Mouse (Mus musculus) megakaryocyte, embryonic 14.5 days (primary cell): ENCODE results near the gene Pex5. TPM values are rescaled to one million over a fixed set of nuclear protein-coding genes. Genes with fewer than 3 reads are reported as not detected.
A peak's percentile ranks its signal among the peaks of the same experiment; 100 is the strongest.
"Not testable (repeated sequence)": the region's sequence is repeated elsewhere in the genome, so short reads cannot be mapped to it uniquely, and the experiment has no call there.

Experiments used
- H3K27me3 ChIP-seq: replicated peaks from 2 replicates; pipeline ENCODE3; 2012; ENCODE audit warnings: inconsistent platforms
- H3K36me3 ChIP-seq: replicated peaks from 2 replicates; pipeline ENCODE3; 2012; ENCODE audit warnings: low read length, inconsistent platforms, mixed read lengths
- H3K4me1 ChIP-seq: 2 replicates; pipeline ENCODE4 v1.6.1; 2012; ENCODE audit warnings: inconsistent platforms
- H3K4me3 ChIP-seq: replicated peaks from 2 replicates; pipeline ENCODE3; 2012; ENCODE audit warnings: moderate library complexity, mild to moderate bottlenecking, inconsistent platforms
- H3K9me3 ChIP-seq: 2 replicates; pipeline ENCODE4 v1.6.1; 2012; ENCODE audit warnings: inconsistent platforms
- FLI1 ChIP-seq: IDR thresholded peaks from 2 replicates; pipeline ENCODE4 v1.6.1; 2012; ENCODE audit warnings: low read length, inconsistent platforms, mixed read lengths
- GATA1 ChIP-seq: IDR thresholded peaks from 3 replicates; pipeline ENCODE4 v1.6.1; 2012; ENCODE audit warnings: mixed read lengths, low read length, inconsistent platforms, borderline replicate concordance
- polyA plus RNA-seq: library from polyadenylated mRNA; stranded (reverse); fragments of >175 nt; gene quantifications from 2 replicates; pipeline ENCODE4 v1.2.3, GENCODE M21; 2012; ENCODE audit warnings: low replicate concordance; ENCODE audit not compliant: insufficient read depth

The Pex5 gene
- polyA plus RNA-seq, 1 experiment: 7.5 TPM

DNA sequence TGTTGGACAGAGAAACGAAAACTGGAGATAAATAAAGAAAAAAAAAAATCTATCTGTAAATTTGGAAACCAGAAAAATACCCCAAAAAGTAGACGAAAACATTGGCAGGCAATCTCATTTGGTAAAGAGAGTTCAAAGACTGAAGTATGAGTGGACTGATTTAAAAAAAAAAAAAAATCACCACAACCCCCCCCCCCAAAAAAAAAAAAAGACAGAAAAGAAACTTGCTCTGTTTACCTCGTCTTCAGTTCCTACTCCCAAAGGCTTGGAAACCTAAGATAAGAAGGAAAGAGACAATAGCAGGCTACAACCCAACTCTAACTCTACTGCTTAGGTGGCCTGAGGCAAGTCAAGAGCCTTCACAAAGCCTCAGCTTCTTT is 1.1 kb downstream of the Pex5 start:
- Histone ChIP-seq H3K36me3 (peaks cover 38% of the 10 kb centered on the region), H3K4me1 (peaks cover 26% of the 10 kb centered on the region), H3K4me3 (peak overlapping the region; percentile 99), H3K9me3 (no peaks in the 10 kb centered on the region), H3K27me3 (no peaks in the 10 kb centered on the region)
- TF ChIP-seq FLI1 (no peak), GATA1 (no peak)

DNA sequence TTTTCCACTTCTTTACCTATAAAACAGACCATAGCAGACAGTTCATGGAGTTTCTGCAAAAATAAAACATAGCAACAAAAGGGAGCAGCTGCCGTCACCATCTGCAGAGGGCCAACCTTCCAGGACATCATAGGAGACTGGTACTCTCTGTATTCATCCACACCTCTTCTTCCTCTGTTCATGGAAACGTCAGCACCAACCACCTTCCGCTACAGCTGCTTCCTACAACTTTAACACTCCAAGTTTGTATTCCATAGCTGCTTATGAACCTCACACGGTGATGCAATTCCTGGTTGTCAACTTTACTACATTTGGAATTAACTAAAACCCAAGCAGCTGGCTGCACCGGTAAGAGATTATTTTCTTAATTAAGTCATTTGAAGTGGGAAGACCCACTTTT is 6.5 kb downstream of the Pex5 start:
- no peak overlapping the region for H3K4me3 ChIP-seq
- TF ChIP-seq FLI1 (no peak), GATA1 (no peak)
- no peaks in the 10 kb centered on the region for H3K9me3 ChIP-seq
- H3K4me1 ChIP-seq: peaks cover 6% of the 10 kb centered on the region; the same call in 1 of the 2 replicates
- no peaks in the 10 kb centered on the region for H3K27me3 ChIP-seq
- H3K36me3 ChIP-seq: peaks cover 86% of the 10 kb centered on the region

DNA sequence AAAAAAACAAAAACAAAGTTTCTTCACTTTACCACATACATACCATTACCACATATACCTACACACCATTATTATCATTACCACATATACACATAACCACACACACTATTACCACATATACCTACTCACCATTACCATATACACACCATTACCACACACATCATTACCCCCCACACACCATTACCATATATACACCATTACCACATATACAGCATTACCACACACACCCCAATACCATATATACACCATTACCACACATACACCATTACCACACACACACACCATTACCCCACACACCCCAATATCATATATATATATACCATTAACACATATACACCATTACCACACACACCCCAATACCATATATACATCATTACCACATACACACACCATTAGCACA is 7.7 kb downstream of the Pex5 start:
- H3K36me3 ChIP-seq: peaks cover 87% of the 10 kb centered on the region
- no peaks in the 10 kb centered on the region for H3K9me3 ChIP-seq
- no peak overlapping the region for H3K4me3 ChIP-seq
- H3K27me3 ChIP-seq: no peaks in the 10 kb centered on the region
- TF ChIP-seq GATA1 (peak; percentile 3; the same call in 1 of the 3 replicates), FLI1 (no peak)
- H3K4me1 ChIP-seq: no peaks in the 10 kb centered on the region

DNA sequence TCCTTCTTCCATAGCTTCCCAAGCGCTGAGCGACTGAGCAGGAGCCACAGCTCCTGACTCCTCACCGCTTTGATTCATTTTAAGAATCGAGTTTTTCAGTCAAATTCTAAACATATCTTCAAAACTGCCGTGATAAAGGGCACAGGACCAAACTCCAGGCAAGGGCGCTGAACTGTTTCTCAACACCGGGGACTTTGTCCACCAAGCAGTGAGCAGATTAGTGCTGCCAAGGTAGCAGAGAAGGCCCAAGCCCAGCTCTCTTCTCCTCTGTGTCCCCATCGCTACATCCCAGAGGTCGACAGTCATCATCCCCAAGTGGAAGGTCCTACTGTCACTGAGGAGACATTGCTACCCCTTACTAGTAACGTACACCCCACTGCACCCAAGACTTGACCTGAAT is 8.5 kb downstream of the Pex5 start:
- H3K4me1 ChIP-seq: peaks cover 3% of the 10 kb centered on the region
- H3K36me3 ChIP-seq: peaks cover 90% of the 10 kb centered on the region
- no peak overlapping the region for H3K4me3 ChIP-seq
- TF ChIP-seq FLI1 (no peak), GATA1 (no peak)
- H3K9me3 ChIP-seq: no peaks in the 10 kb centered on the region
- no peaks in the 10 kb centered on the region for H3K27me3 ChIP-seq

DNA sequence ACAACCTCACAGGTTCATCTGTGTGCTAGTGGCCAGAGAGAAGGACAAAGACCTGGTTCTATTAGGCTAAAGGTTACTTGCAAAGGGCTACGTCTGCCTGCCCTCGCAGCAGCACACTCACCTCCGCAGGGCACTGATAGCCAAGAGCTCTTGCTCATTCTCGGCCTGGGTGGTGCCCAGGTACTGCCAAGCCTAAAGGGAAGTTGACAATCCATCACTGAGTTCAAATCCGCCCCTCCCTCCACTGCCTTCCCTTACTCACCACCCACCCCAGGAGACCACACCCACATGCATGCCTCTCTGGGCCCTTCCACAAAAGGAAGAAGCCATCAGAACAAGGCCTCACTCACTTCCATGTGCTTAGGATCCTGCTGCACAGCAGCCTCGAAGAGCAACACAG is 15.1 kb downstream of the Pex5 start:
- no peaks in the 10 kb centered on the region for H3K27me3 ChIP-seq
- peaks cover 90% of the 10 kb centered on the region for H3K36me3 ChIP-seq
- TF ChIP-seq GATA1: no peak
- H3K4me3 ChIP-seq: no peak overlapping the region
- peaks cover 19% of the 10 kb centered on the region for H3K4me1 ChIP-seq
- H3K9me3 ChIP-seq: peaks cover 8% of the 10 kb centered on the region; the same call in 1 of the 2 replicates

DNA sequence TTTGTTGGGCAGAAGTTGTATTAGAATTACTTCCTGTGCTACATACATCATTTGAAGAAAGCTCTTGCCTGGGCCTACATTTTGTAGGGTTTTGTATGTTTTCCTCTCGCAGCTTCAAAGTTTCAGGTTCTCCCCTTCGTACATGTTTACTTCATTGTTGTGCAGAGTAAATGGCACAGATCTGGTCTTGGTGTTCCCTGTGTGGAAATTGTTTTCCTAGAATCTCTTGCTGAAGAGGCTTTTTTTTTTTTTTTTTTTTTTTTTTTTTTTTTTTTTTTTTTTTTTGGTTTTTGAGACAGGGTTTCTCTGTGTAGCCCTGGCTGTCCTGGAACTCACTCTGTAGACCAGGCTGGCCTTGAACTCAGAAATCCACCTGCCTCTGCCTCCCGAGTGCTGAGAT is 19.9 kb downstream of the Pex5 start:
- Histone ChIP-seq H3K36me3 (peaks cover 47% of the 10 kb centered on the region), H3K9me3 (peaks cover 16% of the 10 kb centered on the region)
- H3K4me3 ChIP-seq, H3K4me1 ChIP-seq, H3K27me3 ChIP-seq: not testable (repeated sequence)

DNA sequence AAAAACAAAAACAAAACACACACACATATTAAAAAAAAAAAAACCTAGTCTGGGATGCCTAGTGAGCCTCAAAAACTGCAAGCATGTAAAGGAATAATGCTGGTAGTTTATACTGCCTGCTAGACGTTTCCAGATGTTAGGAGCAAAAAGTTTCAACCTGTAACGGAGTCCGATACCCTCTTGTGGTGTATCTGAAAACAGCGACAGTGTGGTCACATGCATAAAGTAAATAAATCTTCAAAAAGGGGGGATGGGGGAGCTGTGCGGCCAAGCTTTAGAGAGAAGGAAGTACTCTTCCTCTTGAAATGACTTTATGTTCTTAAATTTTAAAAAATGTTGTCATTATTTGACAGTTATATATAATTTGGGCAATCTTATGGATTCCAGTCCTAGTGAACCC is 34.7 kb downstream of the Pex5 start:
- TF ChIP-seq GATA1 (no peak), FLI1 (no peak)
- Histone ChIP-seq H3K36me3 (no peaks in the 10 kb centered on the region), H3K4me3 (no peak overlapping the region), H3K9me3 (0 out of 2 replicates have a peak, but pooled peaks cover 3% of the 10 kb centered on the region), H3K4me1 (peaks cover 30% of the 10 kb centered on the region), H3K27me3 (peaks cover 24% of the 10 kb centered on the region)

DNA sequence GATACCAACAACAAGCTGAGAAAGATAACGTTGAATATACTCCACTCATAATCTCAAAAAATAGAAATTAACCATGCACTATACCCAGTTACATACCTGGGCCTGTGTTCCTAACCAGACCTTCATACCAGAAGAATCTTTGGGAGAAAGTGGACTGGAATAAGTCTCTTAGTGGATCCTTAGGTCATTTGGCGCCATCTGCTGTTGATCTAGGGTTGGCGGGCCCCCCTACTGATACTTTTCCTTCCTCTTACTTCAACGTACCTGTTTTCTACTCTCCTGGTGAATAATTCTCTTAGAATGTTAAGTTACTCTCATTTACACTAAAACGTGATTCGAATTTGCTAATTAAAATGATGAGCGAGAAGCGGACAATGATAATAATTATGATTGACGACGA is 35.5 kb downstream of the Pex5 start:
- Histone ChIP-seq H3K27me3 (peaks cover 24% of the 10 kb centered on the region), H3K4me3 (no peak overlapping the region), H3K36me3 (no peaks in the 10 kb centered on the region), H3K9me3 (no peaks in the 10 kb centered on the region), H3K4me1 (peaks cover 38% of the 10 kb centered on the region)
- TF ChIP-seq GATA1: no peak
- no peak for TF ChIP-seq FLI1

DNA sequence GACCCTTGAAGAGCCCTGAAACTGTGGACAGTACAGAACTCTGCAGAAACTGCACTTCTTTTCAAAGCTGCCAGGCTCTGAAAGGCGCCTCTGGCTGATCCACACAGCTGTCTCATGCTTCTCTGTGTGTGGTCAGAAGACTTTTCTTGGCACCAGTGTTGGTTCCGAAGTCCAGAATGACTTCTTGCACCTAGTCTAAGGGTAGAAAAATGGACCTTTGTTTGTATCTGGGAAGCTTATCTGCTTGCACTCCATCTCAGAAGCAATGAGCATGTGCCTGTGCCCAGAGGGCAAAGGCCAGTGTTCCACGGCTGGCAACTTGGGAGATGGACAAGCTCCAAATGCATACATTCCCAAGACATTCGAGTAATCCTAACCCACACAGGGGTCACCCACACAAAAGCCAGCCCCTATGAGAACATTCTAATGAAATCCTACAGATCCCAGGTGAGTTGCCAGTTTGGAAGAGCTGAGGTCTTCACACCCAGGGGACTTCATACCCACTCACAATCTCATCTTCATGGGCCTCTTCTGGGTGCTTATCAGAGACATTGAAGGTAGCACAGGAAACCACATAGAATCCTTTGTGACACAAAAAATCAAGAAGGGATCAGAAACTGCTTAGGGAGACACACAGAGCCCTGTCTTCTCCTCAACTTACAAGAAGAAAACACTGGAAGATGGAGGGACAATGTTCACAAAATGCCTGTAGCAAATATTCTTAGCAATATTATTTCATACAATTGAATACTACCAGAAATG is 37.2 kb downstream of the Pex5 start:
- peaks cover 52% of the 10 kb centered on the region for H3K4me1 ChIP-seq
- no peak for TF ChIP-seq GATA1
- TF ChIP-seq FLI1: no peak
- no peaks in the 10 kb centered on the region for H3K9me3 ChIP-seq
- H3K27me3 ChIP-seq: peaks cover 26% of the 10 kb centered on the region
- no peak overlapping the region for H3K4me3 ChIP-seq
- no peaks in the 10 kb centered on the region for H3K36me3 ChIP-seq

DNA sequence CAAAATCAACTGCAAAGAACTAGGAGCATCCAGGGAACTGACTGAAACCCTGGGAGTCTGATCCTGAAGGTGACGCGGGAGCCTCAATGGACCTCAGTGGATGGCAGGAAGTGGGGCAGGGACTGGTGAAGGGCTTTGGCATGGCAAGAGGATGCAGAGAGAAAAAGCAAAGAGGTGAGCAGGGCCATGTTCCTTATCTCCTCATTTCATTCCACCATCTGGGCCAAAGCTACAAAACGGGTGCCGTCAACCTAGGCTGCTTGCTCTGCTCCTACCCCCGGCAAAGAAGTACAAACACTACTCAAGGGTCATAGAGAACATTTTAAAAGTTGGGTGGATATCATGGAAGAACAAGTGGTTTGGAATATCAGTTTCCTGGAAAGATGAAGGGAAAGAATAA is 38.6 kb downstream of the Pex5 start:
- TF ChIP-seq FLI1: no peak
- no peak for TF ChIP-seq GATA1
- Histone ChIP-seq H3K36me3 (no peaks in the 10 kb centered on the region), H3K4me3 (no peak overlapping the region), H3K9me3 (no peaks in the 10 kb centered on the region), H3K27me3 (peaks cover 37% of the 10 kb centered on the region), H3K4me1 (peaks cover 53% of the 10 kb centered on the region)
